Mouse (Mus musculus): ENCODE measurements at regions not wholly inside any gene's neighbourhood (a gene's known extent, or its start where the extent isn't known, plus 50 kb on each side); places are given as distances from the start of the nearest gene placed in this dataset.
A peak's percentile ranks its signal among the peaks of the same experiment; 100 is the strongest.

- Histone ChIP-seq H3K9me3 (replicated peaks) (no peaks in the 10 kb centered on the region), H3K9ac (no peak overlapping the region), H3K27me3 (replicated peaks) (no peaks in the 10 kb centered on the region), H3K4me1 (replicated peaks) (no peaks in the 10 kb centered on the region), H3K36me3 (no peaks in the 10 kb centered on the region), H3K4me2 (no peak overlapping the region), H3K4me3 (no peak overlapping the region), H3K27ac (ENCODE audit: poor library complexity, severe bottlenecking) (no peak overlapping the region)
- no peak for ATAC-seq (ENCODE audit: insufficient number of reproducible peaks, low FRiP score)
- WGBS, result 66% methylated on average over 5 of the region's 5 CpGs
These were observed 747.7 kb upstream of the A1bg start for GRCm38 (mm10) chr15:61670556-61670955.

- WGBS, result 59% methylated on average over 3 of the region's 3 CpGs
- Histone ChIP-seq H3K27ac (ENCODE audit: poor library complexity, severe bottlenecking) (no peak overlapping the region), H3K36me3 (no peaks in the 10 kb centered on the region), H3K27me3 (replicated peaks) (no peaks in the 10 kb centered on the region), H3K4me1 (replicated peaks) (no peaks in the 10 kb centered on the region), H3K9me3 (replicated peaks) (no peaks in the 10 kb centered on the region), H3K4me3 (no peak overlapping the region), H3K4me2 (no peak overlapping the region), H3K9ac (no peak overlapping the region)
- ATAC-seq (ENCODE audit: insufficient number of reproducible peaks, low FRiP score), result no peak
These were observed 737.8 kb upstream of the A1bg start for GRCm38 (mm10) chr15:61660581-61660980.

DNA sequence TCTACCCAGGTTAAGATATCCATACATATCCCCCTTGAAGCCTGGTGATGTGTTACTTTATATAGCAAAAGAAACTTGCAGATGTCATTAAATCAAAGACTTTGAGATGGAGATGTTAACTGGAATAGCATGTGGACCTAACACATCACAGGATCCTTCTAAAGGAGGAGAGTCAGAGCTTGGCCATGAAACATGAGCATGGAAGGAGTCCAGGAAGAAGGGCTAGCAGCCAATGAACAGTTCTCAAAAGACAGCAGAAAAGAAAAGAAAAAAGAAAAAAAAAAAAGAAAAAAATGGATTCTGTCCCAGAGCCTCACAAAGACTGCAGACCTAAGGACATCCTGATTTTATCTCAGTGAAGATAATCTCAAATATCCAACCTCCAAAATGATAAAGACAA lies 734.1 kb upstream of the A1bg start:
- H3K27me3 ChIP-seq (replicated peaks), result no peaks in the 10 kb centered on the region
- no peak overlapping the region for H3K4me3 ChIP-seq
- no peaks in the 10 kb centered on the region for H3K36me3 ChIP-seq
- H3K4me2 ChIP-seq, result no peak overlapping the region
- no peaks in the 10 kb centered on the region for H3K9me3 ChIP-seq (replicated peaks)
- no peaks in the 10 kb centered on the region for H3K4me1 ChIP-seq (replicated peaks)
- H3K9ac ChIP-seq, result no peak overlapping the region
- no peak for ATAC-seq (ENCODE audit: insufficient number of reproducible peaks, low FRiP score)
- no peak overlapping the region for H3K27ac ChIP-seq (ENCODE audit: poor library complexity, severe bottlenecking)

DNA sequence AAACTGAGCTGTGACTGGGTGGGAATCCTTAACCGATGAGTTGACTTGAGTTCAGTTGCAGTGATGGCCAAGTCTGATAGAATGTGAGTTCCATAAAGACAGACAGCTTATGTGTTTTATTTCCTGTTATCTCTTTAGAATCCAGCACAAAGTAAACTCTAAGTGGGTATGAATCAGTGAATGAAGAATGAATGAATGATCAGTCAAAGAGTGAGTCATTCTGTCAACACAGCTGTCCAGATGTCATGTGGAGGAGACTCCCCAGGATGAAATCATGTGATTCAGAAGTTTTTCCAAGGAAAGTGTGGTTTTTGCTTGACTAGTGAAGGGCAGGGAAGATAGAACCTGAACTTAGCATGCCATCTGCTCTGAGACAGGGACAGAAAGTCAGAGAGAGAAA lies 732.0 kb upstream of the A1bg start:
- Histone ChIP-seq H3K4me1 (replicated peaks) (no peaks in the 10 kb centered on the region), H3K9ac (no peak overlapping the region), H3K27ac (ENCODE audit: poor library complexity, severe bottlenecking) (no peak overlapping the region), H3K36me3 (no peaks in the 10 kb centered on the region), H3K4me2 (no peak overlapping the region), H3K9me3 (replicated peaks) (no peaks in the 10 kb centered on the region), H3K27me3 (replicated peaks) (no peaks in the 10 kb centered on the region), H3K4me3 (no peak overlapping the region)
- WGBS, result 81% methylated on average over 1 of the region's 1 CpGs
- no peak for ATAC-seq (ENCODE audit: insufficient number of reproducible peaks, low FRiP score)

DNA sequence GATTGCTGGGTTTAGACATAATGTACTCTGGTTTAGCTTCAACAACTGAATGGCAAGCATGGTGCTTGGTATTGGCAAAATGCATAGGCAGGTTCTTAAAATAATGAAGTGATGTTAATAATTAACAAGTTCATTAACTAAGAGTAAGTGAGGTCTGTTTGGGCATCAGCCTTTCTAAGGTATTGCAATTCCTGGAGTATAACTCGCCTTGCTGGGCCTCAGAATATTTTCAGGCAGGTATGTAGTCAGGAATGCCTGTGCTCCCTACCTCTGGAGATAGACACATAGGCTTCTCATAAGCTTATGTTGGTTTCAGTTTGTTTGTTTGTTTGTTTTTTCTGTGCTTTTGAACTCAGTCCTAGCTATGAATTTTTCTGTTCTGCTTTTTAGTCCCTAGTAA lies 731.0 kb upstream of the A1bg start:
- Histone ChIP-seq H3K27me3 (replicated peaks) (no peaks in the 10 kb centered on the region), H3K4me1 (replicated peaks) (no peaks in the 10 kb centered on the region), H3K27ac (ENCODE audit: poor library complexity, severe bottlenecking) (no peak overlapping the region), H3K4me3 (no peak overlapping the region), H3K9ac (no peak overlapping the region), H3K36me3 (no peaks in the 10 kb centered on the region), H3K4me2 (no peak overlapping the region), H3K9me3 (replicated peaks) (no peaks in the 10 kb centered on the region)
- 72% methylated on average over 1 of the region's 1 CpGs for WGBS
- ATAC-seq (ENCODE audit: insufficient number of reproducible peaks, low FRiP score), result no peak

- 67% methylated on average over 8 of the region's 8 CpGs for WGBS
- no peaks in the 10 kb centered on the region for H3K4me1 ChIP-seq (replicated peaks)
- no peak overlapping the region for H3K4me2 ChIP-seq
- H3K27me3 ChIP-seq (replicated peaks), result no peaks in the 10 kb centered on the region
- no peaks in the 10 kb centered on the region for H3K9me3 ChIP-seq (replicated peaks)
- H3K9ac ChIP-seq, result no peak overlapping the region
- no peaks in the 10 kb centered on the region for H3K36me3 ChIP-seq
- H3K4me3 ChIP-seq, result no peak overlapping the region
- no peak overlapping the region for H3K27ac ChIP-seq (ENCODE audit: poor library complexity, severe bottlenecking)
- ATAC-seq (ENCODE audit: insufficient number of reproducible peaks, low FRiP score), result no peak
These were observed 696.1 kb upstream of the A1bg start for GRCm38 (mm10) chr15:61618638-61619500.

GRCm38 (mm10) chr15:61610662-61611061 lies 687.9 kb upstream of the A1bg start:
- no peaks in the 10 kb centered on the region for H3K36me3 ChIP-seq
- no peaks in the 10 kb centered on the region for H3K27me3 ChIP-seq (replicated peaks)
- no peak overlapping the region for H3K27ac ChIP-seq (ENCODE audit: poor library complexity, severe bottlenecking)
- H3K9me3 ChIP-seq (replicated peaks), result no peaks in the 10 kb centered on the region
- H3K9ac ChIP-seq, result no peak overlapping the region
- H3K4me3 ChIP-seq, result no peak overlapping the region
- WGBS, result 81% methylated on average over 3 of the region's 3 CpGs
- no peak overlapping the region for H3K4me2 ChIP-seq
- ATAC-seq (ENCODE audit: insufficient number of reproducible peaks, low FRiP score), result no peak
- H3K4me1 ChIP-seq (replicated peaks), result peaks cover 4% of the 10 kb centered on the region; the same call in 1 of the 2 replicates

GRCm38 (mm10) chr15:61609656-61610055 lies 686.8 kb upstream of the A1bg start:
- Histone ChIP-seq H3K4me1 (replicated peaks) (peaks cover 4% of the 10 kb centered on the region; the same call in 1 of the 2 replicates), H3K36me3 (no peaks in the 10 kb centered on the region), H3K27me3 (replicated peaks) (no peaks in the 10 kb centered on the region), H3K4me2 (no peak overlapping the region), H3K9ac (no peak overlapping the region), H3K27ac (ENCODE audit: poor library complexity, severe bottlenecking) (no peak overlapping the region), H3K9me3 (replicated peaks) (no peaks in the 10 kb centered on the region), H3K4me3 (no peak overlapping the region)
- ATAC-seq (ENCODE audit: insufficient number of reproducible peaks, low FRiP score), result no peak
- WGBS, result 46% methylated on average over 6 of the region's 6 CpGs

- H3K9ac ChIP-seq, result no peak overlapping the region
- no peak for ATAC-seq (ENCODE audit: insufficient number of reproducible peaks, low FRiP score)
- 46% methylated on average over 6 of the region's 6 CpGs for WGBS
- H3K9me3 ChIP-seq (replicated peaks), result no peaks in the 10 kb centered on the region
- no peak overlapping the region for H3K4me3 ChIP-seq
- H3K4me2 ChIP-seq, result no peak overlapping the region
- H3K27ac ChIP-seq (ENCODE audit: poor library complexity, severe bottlenecking), result no peak overlapping the region; the same call in 1 of the 2 replicates
- no peaks in the 10 kb centered on the region for H3K27me3 ChIP-seq (replicated peaks)
- no peaks in the 10 kb centered on the region for H3K36me3 ChIP-seq
- H3K4me1 ChIP-seq (replicated peaks), result peaks cover 4% of the 10 kb centered on the region
These were observed 685.5 kb upstream of the A1bg start for GRCm38 (mm10) chr15:61608301-61608731.

DNA sequence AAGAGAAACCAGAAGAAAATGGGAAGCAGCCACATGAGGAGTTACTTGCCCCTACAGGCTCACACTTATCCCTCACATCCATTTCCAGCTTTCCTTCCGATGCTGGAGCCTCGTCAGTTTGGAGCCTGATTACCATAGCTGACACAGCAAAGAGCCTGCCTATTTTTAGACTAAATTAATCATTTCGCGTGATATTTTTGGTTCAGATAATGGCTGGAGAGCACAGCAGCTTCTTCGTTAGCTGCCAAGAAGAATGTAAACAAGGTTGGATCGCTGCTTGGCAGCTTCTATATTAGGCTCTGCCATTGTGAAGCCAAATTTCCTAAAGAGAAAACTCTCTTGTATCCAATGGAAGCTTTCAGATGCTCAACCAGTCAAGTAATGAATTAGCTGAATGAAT lies 676.9 kb upstream of the A1bg start:
- Histone ChIP-seq H3K9ac (no peak overlapping the region), H3K9me3 (replicated peaks) (no peaks in the 10 kb centered on the region), H3K27ac (ENCODE audit: poor library complexity, severe bottlenecking) (no peak overlapping the region), H3K4me1 (replicated peaks) (peaks cover 3% of the 10 kb centered on the region), H3K4me3 (no peak overlapping the region), H3K4me2 (peak overlapping the region; percentile 47), H3K36me3 (no peaks in the 10 kb centered on the region), H3K27me3 (replicated peaks) (no peaks in the 10 kb centered on the region)
- ATAC-seq (ENCODE audit: insufficient number of reproducible peaks, low FRiP score), result no peak
- 30% methylated on average over 6 of the region's 6 CpGs for WGBS

DNA sequence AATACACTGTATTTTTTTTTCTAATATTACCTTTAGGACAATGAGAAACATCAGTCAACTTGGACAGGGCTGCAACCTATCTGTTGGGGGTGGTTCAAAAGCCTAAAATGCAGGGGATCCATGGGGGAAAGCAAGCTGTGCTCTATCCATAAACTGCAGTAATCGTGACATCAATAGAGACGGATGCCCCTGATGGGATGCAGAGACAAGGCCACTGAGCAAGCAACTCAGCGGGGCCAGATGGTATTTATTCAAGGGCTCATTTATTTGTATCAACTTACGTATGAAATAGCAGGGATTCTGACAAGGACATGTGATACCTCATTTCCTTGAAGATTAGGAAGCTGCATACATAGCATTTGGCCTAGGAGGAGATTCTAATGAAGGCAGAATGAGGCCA lies 673.5 kb upstream of the A1bg start:
- ATAC-seq (ENCODE audit: insufficient number of reproducible peaks, low FRiP score), result no peak
- Histone ChIP-seq H3K9me3 (replicated peaks) (no peaks in the 10 kb centered on the region), H3K36me3 (no peaks in the 10 kb centered on the region), H3K4me2 (no peak overlapping the region), H3K4me1 (replicated peaks) (peaks cover 3% of the 10 kb centered on the region; the same call in 1 of the 2 replicates), H3K4me3 (no peak overlapping the region), H3K27ac (ENCODE audit: poor library complexity, severe bottlenecking) (no peak overlapping the region), H3K9ac (no peak overlapping the region), H3K27me3 (replicated peaks) (no peaks in the 10 kb centered on the region)
- WGBS, result 65% methylated on average over 4 of the region's 4 CpGs

DNA sequence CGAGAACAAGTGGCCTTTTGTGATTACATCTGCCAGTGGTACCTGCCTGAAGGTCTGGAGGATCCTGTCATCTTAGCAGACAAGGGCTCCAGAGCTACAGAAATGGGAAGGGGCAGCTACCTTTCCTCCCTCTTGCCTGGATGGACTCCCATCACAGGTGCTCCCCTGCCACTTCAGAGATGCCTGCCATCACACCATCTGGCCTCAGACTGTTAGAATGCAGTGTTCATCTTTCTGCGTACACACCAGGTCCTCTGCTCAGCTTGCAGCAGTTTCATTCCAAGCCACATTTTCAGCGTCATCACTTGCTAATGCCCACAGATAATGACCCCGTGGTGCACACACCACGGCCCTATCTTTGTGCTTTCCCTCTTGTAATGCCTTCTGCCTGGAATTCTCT lies 666.1 kb upstream of the A1bg start:
- Histone ChIP-seq H3K4me3 (no peak overlapping the region), H3K9me3 (replicated peaks) (no peaks in the 10 kb centered on the region), H3K4me1 (replicated peaks) (no peaks in the 10 kb centered on the region), H3K9ac (no peak overlapping the region), H3K36me3 (no peaks in the 10 kb centered on the region), H3K4me2 (no peak overlapping the region), H3K27ac (ENCODE audit: poor library complexity, severe bottlenecking) (no peak overlapping the region), H3K27me3 (replicated peaks) (no peaks in the 10 kb centered on the region)
- no peak for ATAC-seq (ENCODE audit: insufficient number of reproducible peaks, low FRiP score)
- 50% methylated on average over 5 of the region's 5 CpGs for WGBS
